Mouse (Mus musculus) MEL (cell line): Measurements from ENCODE around the gene Nus1. TPM values are rescaled to one million over a fixed set of nuclear protein-coding genes. Genes with fewer than 3 reads are reported as not detected.

Experiments used
- DNase-seq: peaks from one replicate; pipeline ENCODE4 v3.0.0; 2011; ENCODE audit warnings: low read depth, low spot score
- H3K27ac ChIP-seq: 2 replicates; pipeline ENCODE4 v1.5.1; 2012; ENCODE audit warnings: low read depth, mild to moderate bottlenecking, control low read depth, low read length, moderate library complexity; ENCODE audit not compliant: control insufficient read depth
- H3K27me3 ChIP-seq, 2 experiments: fragments of 150-350 bp in 1 of 2; sonication (generic) in 1 of 2; 2 replicates each; pipeline ENCODE4 v1.6.1; 2012; ENCODE audit warnings: low read length in 2 of 2, mild to moderate bottlenecking in 2 of 2, improper control_type of control experiment in 1 of 2, moderate library complexity in 1 of 2; ENCODE audit not compliant: insufficient read depth in 2 of 2, control insufficient read depth in 1 of 2
- H3K36me3 ChIP-seq, 2 experiments: 2 replicates each; pipeline ENCODE4 v1.6.1; 2012 to 2014; ENCODE audit warnings: low read length in 2 of 2, improper control_type of control experiment in 1 of 2, inconsistent platforms in 1 of 2, mild to moderate bottlenecking in 1 of 2; ENCODE audit not compliant: insufficient read depth in 2 of 2, control insufficient read depth in 1 of 2
- H3K4me1 ChIP-seq, 2 experiments: fragments of 150-350 bp in 1 of 2; sonication (generic) in 1 of 2; 2 replicates each; pipeline ENCODE4 v1.6.1; 2012; ENCODE audit warnings: low read length in 2 of 2, improper control_type of control experiment in 1 of 2, mild to moderate bottlenecking in 1 of 2; ENCODE audit not compliant: insufficient read depth in 2 of 2, control insufficient read depth in 1 of 2
- H3K4me3 ChIP-seq, 2 experiments: fragments of 150-350 bp in 1 of 2; sonication (generic) in 1 of 2; 2 replicates each; pipeline ENCODE4 v1.5.1; 2012; ENCODE audit warnings: low read depth in 2 of 2, low read length in 2 of 2, mild to moderate bottlenecking in 2 of 2, moderate library complexity in 2 of 2, control low read depth in 1 of 2, improper control_type of control experiment in 1 of 2; ENCODE audit not compliant: control insufficient read depth in 1 of 2, insufficient read depth in 1 of 2
- H3K79me2 ChIP-seq: 2 replicates; pipeline ENCODE4 v1.6.1; 2012; ENCODE audit warnings: mild to moderate bottlenecking, low read length, moderate library complexity; ENCODE audit not compliant: control insufficient read depth, poor library complexity, insufficient read depth
- H3K9ac ChIP-seq: 2 replicates; pipeline ENCODE4 v1.6.1; 2012; ENCODE audit warnings: low read depth, mild to moderate bottlenecking, control low read depth, low read length, moderate library complexity; ENCODE audit not compliant: control insufficient read depth, poor library complexity, severe bottlenecking
- H3K9me3 ChIP-seq: fragments of 150-350 bp; sonication (generic); replicated peaks from 2 replicates; pipeline ENCODE4 v1.6.1; 2012; ENCODE audit warnings: mild to moderate bottlenecking, low read length, improper control_type of control experiment, moderate library complexity; ENCODE audit not compliant: insufficient read depth
- CHD2 ChIP-seq: IDR thresholded peaks from 2 replicates; pipeline ENCODE4 v1.6.1; 2011; ENCODE audit warnings: low read length, improper control_type of control experiment
- CTCF ChIP-seq, 3 experiments: IDR thresholded peaks in 2 of 3; conservative IDR thresholded peaks in 1 of 3; 2 replicates each; pipeline ENCODE4 v1.5.1; 2011 to 2012; ENCODE audit warnings: low read length in 3 of 3, low read depth in 2 of 3, mild to moderate bottlenecking in 2 of 3, improper control_type of control experiment in 1 of 3, inconsistent platforms in 1 of 3, mixed read lengths in 1 of 3, moderate library complexity in 1 of 3; ENCODE audit not compliant: control insufficient read depth in 1 of 3, insufficient read depth in 1 of 3, poor library complexity in 1 of 3, severe bottlenecking in 1 of 3
- ELF1 ChIP-seq: IDR thresholded peaks from 2 replicates; pipeline ENCODE4 v1.6.1; 2014; ENCODE audit warnings: low read depth, mild to moderate bottlenecking, inconsistent platforms, low read length, improper control_type of control experiment, moderate library complexity
- EP300 ChIP-seq, 2 experiments: IDR thresholded peaks; 2 replicates each; pipeline ENCODE4 v1.6.1; 2011; ENCODE audit warnings: improper control_type of control experiment in 2 of 2, low read length in 2 of 2, low read depth in 1 of 2, mild to moderate bottlenecking in 1 of 2
- GATA1 ChIP-seq: IDR thresholded peaks from 2 replicates; pipeline ENCODE4 v1.6.1; 2011; ENCODE audit warnings: low read depth, low read length, improper control_type of control experiment
- MAFK ChIP-seq: IDR thresholded peaks from 2 replicates; pipeline ENCODE4 v1.6.1; 2011; ENCODE audit warnings: low read depth, mild to moderate bottlenecking, low read length, improper control_type of control experiment, borderline replicate concordance
- MAZ ChIP-seq: IDR thresholded peaks from 2 replicates; pipeline ENCODE4 v1.6.1; 2012; ENCODE audit warnings: low read depth, mild to moderate bottlenecking, inconsistent platforms, low read length, improper control_type of control experiment
- MEF2A ChIP-seq: IDR thresholded peaks from 2 replicates; pipeline ENCODE4 v1.6.1; 2014; ENCODE audit warnings: low read depth, mild to moderate bottlenecking, inconsistent platforms, low read length, improper control_type of control experiment; ENCODE audit not compliant: poor library complexity, insufficient replicate concordance, severe bottlenecking; ENCODE audit errors: extremely low read depth
- NELFE ChIP-seq: IDR thresholded peaks from 2 replicates; pipeline ENCODE4 v1.6.1; 2011; ENCODE audit warnings: low read depth, low read length, improper control_type of control experiment
- NRF1 ChIP-seq: IDR thresholded peaks from 2 replicates; pipeline ENCODE4 v1.6.1; 2014; ENCODE audit warnings: low read depth, mild to moderate bottlenecking, inconsistent platforms, low read length, improper control_type of control experiment, moderate library complexity; ENCODE audit not compliant: poor library complexity, insufficient read depth, severe bottlenecking
- POLR2AphosphoS2 ChIP-seq: IDR thresholded peaks from 2 replicates; pipeline ENCODE4 v1.6.1; 2011; ENCODE audit warnings: low read length, improper control_type of control experiment
- RAD21 ChIP-seq: IDR thresholded peaks from 2 replicates; pipeline ENCODE4 v1.6.1; 2011; ENCODE audit warnings: mild to moderate bottlenecking, low read depth, low read length, improper control_type of control experiment
- RCOR1 ChIP-seq: IDR thresholded peaks from 2 replicates; pipeline ENCODE4 v1.6.1; 2012; ENCODE audit warnings: low read depth, mild to moderate bottlenecking, inconsistent platforms, low read length, improper control_type of control experiment
- SMC3 ChIP-seq: IDR thresholded peaks from 2 replicates; pipeline ENCODE4 v1.6.1; 2011; ENCODE audit warnings: low read depth, low read length, improper control_type of control experiment
- USF1 ChIP-seq: IDR thresholded peaks from 2 replicates; pipeline ENCODE4 v1.6.1; 2014; ENCODE audit warnings: low read depth, mild to moderate bottlenecking, inconsistent platforms, low read length, improper control_type of control experiment, moderate library complexity
- USF2 ChIP-seq, 2 experiments: IDR thresholded peaks; 2 replicates each; pipeline ENCODE4 v1.6.1; 2011 to 2012; ENCODE audit warnings: improper control_type of control experiment in 2 of 2, low read length in 2 of 2, borderline replicate concordance in 1 of 2, inconsistent platforms in 1 of 2, low read depth in 1 of 2, mild to moderate bottlenecking in 1 of 2; ENCODE audit not compliant: insufficient read depth in 1 of 2
- ZKSCAN1 ChIP-seq: IDR thresholded peaks from 2 replicates; pipeline ENCODE4 v1.6.1; 2012; ENCODE audit warnings: low read depth, mild to moderate bottlenecking, inconsistent platforms, low read length, improper control_type of control experiment, moderate library complexity
- ZMIZ1 ChIP-seq: IDR thresholded peaks from 2 replicates; pipeline ENCODE4 v1.6.1; 2012; ENCODE audit warnings: low read depth, mild to moderate bottlenecking, inconsistent platforms, low read length, improper control_type of control experiment, moderate library complexity
- ZNF384 ChIP-seq: IDR thresholded peaks from 2 replicates; pipeline ENCODE4 v1.6.1; 2012; ENCODE audit warnings: low read depth, mild to moderate bottlenecking, inconsistent platforms, low read length, improper control_type of control experiment
- polyA plus RNA-seq, 2 experiments: library from polyadenylated mRNA; stranded (reverse) in 1 of 2; unstranded in 1 of 2; fragments of >175 nt in 1 of 2; fragments of >200 nt in 1 of 2; gene quantifications; 2 replicates each; pipeline versions ENCODE4 v1.2.1 to v1.2.4; 2012; ENCODE audit warnings: low replicate concordance in 2 of 2, low read depth in 1 of 2; ENCODE audit not compliant: insufficient read length in 2 of 2, insufficient read depth in 1 of 2, missing spikeins in 1 of 2
- total RNA-seq: library from RNA; depleted of rRNA; stranded (reverse); fragments of 300-350 nt; gene quantifications from 2 replicates; pipeline ENCODE4 v1.2.3, GENCODE M21; 2012

The Nus1 gene
- total and polyA plus RNA-seq, 3 experiments, result 25.6 to 52.4 (median 43.5) TPM

DNA sequence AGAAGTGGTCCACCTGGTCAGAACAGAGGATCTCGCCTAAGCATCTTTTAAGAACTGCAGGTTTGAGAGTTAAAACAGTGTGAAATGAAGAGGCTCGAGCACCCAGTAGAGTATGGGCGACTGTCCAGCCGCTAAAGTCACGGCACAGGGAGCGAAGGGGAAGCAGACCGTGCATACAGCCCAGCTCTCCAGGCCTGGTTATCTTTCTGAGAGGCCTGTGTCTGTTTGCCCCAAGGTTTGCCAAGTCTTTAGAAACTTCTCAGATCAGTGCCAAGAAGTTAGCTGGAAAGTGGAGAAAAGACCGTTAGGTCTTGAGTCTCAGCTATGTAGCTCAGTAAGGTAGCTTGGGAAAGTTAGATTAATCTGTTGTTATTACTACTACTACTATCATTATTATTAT, 17.5 kb downstream of the Nus1 start:
- H3K27me3 ChIP-seq, result no peaks in the 10 kb centered on the region
- H3K27ac ChIP-seq, result no peak overlapping the region
- DNase-seq, result no peak
- TF ChIP-seq RAD21 (no peak), GATA1 (no peak), CHD2 (no peak), ZKSCAN1 (no peak), ZNF384 (no peak), USF2 (IDR thresholded peaks at IDR 0.05; ENCODE audit: borderline replicate concordance in 1 of 2, insufficient read depth in 1 of 2, low read depth in 1 of 2, low read length in 2 of 2) (no peak), USF1 (no peak), NRF1 (no peak), MAFK (no peak), CTCF (IDR thresholded peaks at IDR 0.05 in 2 of 3, conservative IDR thresholded peaks at IDR 0.05 in 1 of 3; ENCODE audit: control insufficient read depth in 1 of 3, insufficient read depth in 1 of 3, low read depth in 2 of 3, low read length in 3 of 3, poor library complexity in 1 of 3, severe bottlenecking in 1 of 3) (no peak), SMC3 (no peak), RCOR1 (no peak), ZMIZ1 (no peak), EP300 (IDR thresholded peaks at IDR 0.05; ENCODE audit: low read depth in 1 of 2, low read length in 2 of 2) (no peak), ELF1 (no peak)
- H3K9me3 ChIP-seq, result no peaks in the 10 kb centered on the region
- H3K4me3 ChIP-seq, result no peak overlapping the region
- no peak overlapping the region for H3K9ac ChIP-seq
- H3K79me2 ChIP-seq, result 0 out of 2 replicates have a peak, but pooled peaks cover 2% of the 10 kb centered on the region
- no peaks in the 10 kb centered on the region for H3K4me1 ChIP-seq
- H3K36me3 ChIP-seq, result peaks cover 0 to 21% of the 10 kb centered on the region in 2 experiments; a peak in 3 of 4 replicates

DNA sequence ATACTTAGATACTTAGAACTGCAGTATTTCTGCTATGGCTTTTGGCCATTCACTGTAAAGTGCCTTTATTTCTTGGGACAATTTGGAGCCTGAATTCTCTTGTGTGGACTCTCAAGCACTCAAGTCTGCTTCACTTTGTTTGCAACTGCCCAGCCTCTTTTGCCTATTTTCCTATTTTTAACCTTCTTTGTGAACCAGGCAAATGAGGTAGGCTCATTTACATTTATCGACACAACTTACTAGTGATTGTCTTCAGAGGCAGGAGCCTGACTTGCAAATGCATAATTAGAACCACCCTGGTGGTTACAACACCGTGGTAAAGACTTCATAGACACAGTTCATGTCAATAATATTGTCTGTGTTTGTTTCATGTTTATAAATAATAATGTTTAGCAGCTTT, 43.3 kb downstream of the Nus1 start:
- Histone ChIP-seq H3K27ac (no peak overlapping the region), H3K4me1 (no peaks in the 10 kb centered on the region), H3K36me3 (no peaks in the 10 kb centered on the region), H3K27me3 (no peaks in the 10 kb centered on the region; a peak in 1 of 4 replicates), H3K9ac (no peak overlapping the region), H3K9me3 (no peaks in the 10 kb centered on the region), H3K79me2 (no peaks in the 10 kb centered on the region), H3K4me3 (no peak overlapping the region)
- no peak for DNase-seq
- no peak for TF ChIP-seq MAZ
- TF ChIP-seq MEF2A, result no peak
- TF ChIP-seq NELFE, result no peak
- no peak for TF ChIP-seq POLR2AphosphoS2
- TF ChIP-seq ZMIZ1, result no peak
- TF ChIP-seq RAD21, result no peak
- no peak for TF ChIP-seq ELF1
